Mouse (Mus musculus) G1E-ER4 (cell line): ENCODE measurements around the gene Slc24a3. TPM values are rescaled to one million over a fixed set of nuclear protein-coding genes. Genes with fewer than 3 reads are reported as not detected.

Source experiments
- GATA1 ChIP-seq: IDR thresholded peaks from one replicate; pipeline ENCODE4 v1.8.0; 2012; ENCODE audit warnings: low read length, inconsistent platforms
- polyA plus RNA-seq: library from polyadenylated mRNA; stranded (reverse); fragments of >175 nt; gene quantifications from 2 replicates; pipeline ENCODE4 v1.2.3, GENCODE M21; 2012

The Slc24a3 gene
- polyA plus RNA-seq, 1 experiment: not detected

- TF ChIP-seq GATA1: no peak
Observed at GRCm38 (mm10) chr2:145368701-145369100, 201.1 kb downstream of the Slc24a3 start.

- no peak for TF ChIP-seq GATA1
Observed at GRCm38 (mm10) chr2:145370795-145371194, 203.2 kb downstream of the Slc24a3 start.

- TF ChIP-seq GATA1: no peak
Observed at GRCm38 (mm10) chr2:145373803-145374202, 206.2 kb downstream of the Slc24a3 start.

GRCm38 (mm10) chr2:145382908-145383770 is 215.6 kb downstream of the Slc24a3 start:
- TF ChIP-seq GATA1: no peak

GRCm38 (mm10) chr2:145384221-145384620 is 216.7 kb downstream of the Slc24a3 start:
- TF ChIP-seq GATA1: no peak

GRCm38 (mm10) chr2:145385220-145385619 is 217.7 kb downstream of the Slc24a3 start:
- TF ChIP-seq GATA1: no peak

- no peak for TF ChIP-seq GATA1
Observed at GRCm38 (mm10) chr2:145385773-145386172, 218.2 kb downstream of the Slc24a3 start.

- no peak for TF ChIP-seq GATA1
Observed at GRCm38 (mm10) chr2:145395804-145396203, 228.2 kb downstream of the Slc24a3 start.

GRCm38 (mm10) chr2:145396579-145396978 is 229.0 kb downstream of the Slc24a3 start:
- no peak for TF ChIP-seq GATA1

- TF ChIP-seq GATA1: no peak
Observed at GRCm38 (mm10) chr2:145397456-145398206, 230.1 kb downstream of the Slc24a3 start.

- no peak for TF ChIP-seq GATA1
Observed at GRCm38 (mm10) chr2:145401240-145401805, 233.8 kb downstream of the Slc24a3 start.

GRCm38 (mm10) chr2:145401996-145402395 is 234.4 kb downstream of the Slc24a3 start:
- no peak for TF ChIP-seq GATA1

- no peak for TF ChIP-seq GATA1
Observed at GRCm38 (mm10) chr2:145404818-145405531, 237.4 kb downstream of the Slc24a3 start.

- TF ChIP-seq GATA1: no peak
Observed at GRCm38 (mm10) chr2:145405746-145406145, 238.2 kb downstream of the Slc24a3 start.

GRCm38 (mm10) chr2:145417738-145418137 is 250.2 kb downstream of the Slc24a3 start:
- TF ChIP-seq GATA1: no peak

- TF ChIP-seq GATA1: no peak
Observed at GRCm38 (mm10) chr2:145419078-145419477, 251.5 kb downstream of the Slc24a3 start.
